Mouse (Mus musculus): ENCODE data around the gene Bach2.
A peak's percentile ranks its signal among the peaks of the same experiment; 100 is the strongest.

Gene Bach2

DNA sequence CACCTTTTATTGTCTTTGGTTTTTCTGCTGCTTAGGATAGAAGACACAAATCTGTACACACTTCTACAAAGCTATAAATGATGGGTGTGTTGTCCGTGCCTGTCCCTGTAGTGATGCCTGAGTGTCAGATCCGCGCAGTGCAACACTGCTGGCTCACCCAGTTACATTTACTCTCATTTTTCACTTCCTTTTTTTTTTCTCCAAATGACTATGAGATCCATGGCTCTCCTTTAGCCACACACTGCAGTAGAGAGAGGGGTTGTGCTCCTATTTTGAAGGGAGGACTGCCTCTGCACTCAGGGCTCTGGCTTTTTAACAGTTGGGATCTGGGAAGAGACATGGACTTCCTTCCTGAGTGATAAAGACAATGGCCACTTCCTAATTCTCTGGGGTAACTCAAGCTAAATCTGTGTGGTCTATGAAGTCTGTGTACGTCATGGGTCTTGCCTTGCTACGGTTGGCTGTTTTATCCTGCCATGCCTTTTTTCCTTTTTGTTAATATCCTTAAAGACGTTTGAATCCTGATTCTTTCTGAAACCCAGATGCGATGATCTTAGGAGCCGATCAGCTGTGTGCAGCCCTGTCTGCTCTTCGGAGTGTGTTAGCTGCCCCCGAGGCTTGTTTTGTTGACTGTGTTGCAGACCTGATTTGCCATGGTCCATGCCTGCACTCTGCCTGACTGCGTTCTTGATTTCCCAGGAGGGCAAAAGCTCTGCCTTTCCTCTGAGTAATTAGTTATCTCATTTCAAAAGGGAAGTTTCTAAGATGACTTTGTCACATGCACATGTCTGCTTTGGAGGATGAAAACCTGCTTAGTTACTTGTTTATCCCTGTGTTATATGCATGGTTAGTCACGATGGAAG lies 120.2 kb downstream of the Bach2 start:
- peak; percentile 56 to 69 for DNase-seq

DNA sequence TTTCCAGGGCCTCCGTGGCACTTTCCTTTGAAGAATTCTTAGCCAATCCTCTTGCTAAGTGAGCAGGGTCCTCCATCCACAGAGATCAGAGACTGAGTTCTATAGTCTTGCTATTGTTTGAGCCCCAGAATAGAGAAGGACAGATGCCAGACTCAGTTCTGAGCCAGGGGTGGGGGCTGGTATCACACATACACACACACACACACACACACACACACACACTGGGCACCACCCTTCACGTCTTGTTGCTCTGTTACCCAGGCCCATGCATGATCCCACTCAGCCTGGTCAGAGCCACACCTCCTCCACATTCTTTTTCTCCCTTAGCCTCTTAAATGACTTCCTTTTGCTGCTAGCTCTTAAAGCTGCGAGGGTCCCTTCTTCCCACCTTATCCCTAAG lies 121.0 kb downstream of the Bach2 start:
- DNase-seq = no peak

DNA sequence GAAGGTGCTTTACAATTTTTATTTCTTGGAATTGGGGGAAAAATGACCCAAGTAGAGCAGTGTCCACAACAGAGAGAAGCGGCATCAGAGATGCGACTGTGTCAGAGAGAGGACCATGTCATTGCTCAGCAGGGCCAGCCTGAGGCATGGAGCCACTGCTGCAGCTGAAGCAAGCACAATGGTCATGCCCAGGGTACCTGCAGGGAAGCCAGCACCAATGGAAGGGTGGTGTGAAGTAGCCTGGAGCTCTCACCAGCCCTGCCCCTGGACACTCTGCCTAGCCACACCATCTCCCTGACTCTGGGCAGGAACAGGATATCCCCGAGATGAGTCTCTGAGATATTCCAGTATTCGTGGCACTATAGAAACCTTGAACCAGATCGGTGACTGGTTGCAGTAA lies 121.9 kb downstream of the Bach2 start:
- no peak for DNase-seq

DNA sequence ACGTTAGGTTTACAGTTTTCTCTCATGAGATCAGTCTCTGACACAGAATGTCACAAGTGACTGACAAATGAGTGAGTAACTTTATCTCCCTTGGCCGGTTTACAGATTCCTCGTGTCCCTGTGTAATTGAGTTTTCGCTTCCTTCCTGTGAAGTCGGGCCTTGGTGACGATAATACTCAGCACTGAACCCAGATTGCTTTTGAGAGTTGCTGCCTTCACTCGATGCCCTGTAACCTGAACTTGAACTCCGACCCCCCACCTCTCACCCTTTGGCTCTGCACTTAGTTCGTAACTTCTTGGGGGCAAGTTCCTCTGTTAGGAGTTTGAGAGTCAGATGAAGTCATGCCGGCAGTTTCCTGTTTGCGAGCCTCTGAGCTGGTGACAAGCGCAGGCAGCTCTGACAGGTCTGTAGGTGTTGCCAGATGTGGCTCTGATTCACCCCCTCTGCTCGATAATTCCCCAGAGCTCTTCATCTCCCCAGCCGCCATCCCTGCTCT lies 124.9 kb downstream of the Bach2 start:
- DNase-seq = no peak

DNA sequence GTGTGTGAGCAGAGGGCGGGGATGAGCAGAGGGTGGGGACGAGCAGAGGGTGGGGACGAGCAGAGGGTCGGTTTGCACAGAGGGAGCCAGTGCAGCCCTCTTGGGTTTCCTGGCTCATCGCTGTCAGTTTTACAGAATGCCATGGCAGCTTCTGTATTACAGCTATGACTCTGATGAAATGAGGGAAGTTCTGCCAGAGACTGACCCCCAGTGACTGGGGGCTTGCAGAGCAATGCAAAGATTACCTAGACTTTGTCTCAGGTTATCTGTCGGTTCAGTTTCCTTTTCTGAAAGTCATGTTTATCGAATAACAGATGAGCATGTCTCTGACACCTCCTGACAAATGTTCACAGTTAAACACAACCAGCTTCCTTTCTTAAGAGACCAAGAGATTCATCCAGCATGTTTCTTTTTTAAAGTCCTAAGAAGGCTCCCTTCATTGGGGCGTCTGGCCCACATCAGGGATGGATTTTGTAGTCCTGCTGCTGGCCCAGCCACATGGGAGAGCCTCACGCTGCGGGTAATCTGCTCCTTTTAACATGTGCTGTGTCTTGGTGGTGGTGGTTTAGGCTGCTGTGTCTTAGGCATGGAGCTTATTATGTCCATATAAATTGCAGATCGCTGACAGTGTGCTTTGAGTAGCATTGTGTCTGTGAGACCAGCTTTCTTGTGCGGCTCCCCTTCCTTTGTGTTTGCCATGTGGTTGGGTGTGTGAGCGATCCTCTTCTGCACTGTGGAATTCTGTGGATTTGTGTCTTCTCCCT lies 126.7 kb downstream of the Bach2 start:
- no peak for DNase-seq

DNA sequence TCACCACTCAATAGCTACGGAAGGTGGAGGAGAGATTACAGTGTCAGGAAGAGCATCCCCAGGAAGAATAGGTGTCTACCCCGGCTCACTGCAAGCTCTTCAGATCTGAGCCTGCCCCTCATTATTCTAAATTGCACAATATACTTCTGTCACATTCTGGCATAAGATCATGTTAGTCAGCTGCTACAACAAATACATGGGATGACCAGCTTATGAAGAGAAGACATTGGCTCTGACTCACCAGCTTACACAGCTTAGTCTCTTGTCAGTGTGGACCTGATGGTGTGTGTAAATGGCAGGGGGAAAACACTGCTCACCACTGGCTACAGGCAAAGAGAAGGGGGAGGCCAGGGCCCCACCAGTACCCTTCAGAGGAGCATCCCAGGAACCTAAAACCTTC lies 127.6 kb downstream of the Bach2 start:
- DNase-seq = no peak

DNA sequence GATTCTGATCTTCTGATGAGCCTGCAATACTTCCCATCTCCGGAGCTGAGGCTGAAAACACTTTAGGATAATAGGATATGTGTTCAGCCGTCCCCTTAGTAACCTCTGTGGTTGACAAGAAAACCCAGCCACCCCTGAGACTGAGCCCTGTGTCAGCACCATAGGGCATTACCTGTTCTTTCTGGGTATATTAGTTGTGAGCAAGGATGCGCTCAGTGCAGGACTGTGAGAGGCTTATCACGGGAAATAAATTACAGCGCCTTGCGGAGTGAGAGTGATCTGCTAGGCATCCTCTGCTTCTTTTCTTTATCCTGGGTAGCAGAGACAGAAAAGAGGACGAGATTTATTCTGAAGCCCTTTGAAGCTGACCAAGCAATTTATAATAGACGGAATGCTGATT lies 129.7 kb downstream of the Bach2 start:
- DNase-seq = no peak

DNA sequence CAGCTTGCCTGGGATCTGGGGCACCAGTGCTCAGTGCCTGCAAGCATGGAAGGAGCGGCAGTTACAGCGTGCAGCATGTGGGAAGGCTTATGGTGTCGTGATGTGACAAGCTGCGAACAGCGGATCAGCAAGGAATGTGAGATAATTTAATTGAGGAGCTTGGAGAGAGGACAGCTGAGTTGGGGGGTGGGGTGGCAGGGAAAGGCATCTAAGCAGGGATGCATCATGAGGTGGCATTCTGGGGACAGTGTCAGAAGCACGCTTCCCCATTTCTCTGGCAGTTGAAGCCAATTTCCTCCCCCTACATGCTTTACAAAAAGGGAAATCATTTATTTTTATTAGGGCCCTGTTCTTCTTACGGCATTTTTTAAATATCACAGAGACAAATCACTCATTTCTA lies 134.5 kb downstream of the Bach2 start:
- DNase-seq = peak; percentile 50 to 59

DNA sequence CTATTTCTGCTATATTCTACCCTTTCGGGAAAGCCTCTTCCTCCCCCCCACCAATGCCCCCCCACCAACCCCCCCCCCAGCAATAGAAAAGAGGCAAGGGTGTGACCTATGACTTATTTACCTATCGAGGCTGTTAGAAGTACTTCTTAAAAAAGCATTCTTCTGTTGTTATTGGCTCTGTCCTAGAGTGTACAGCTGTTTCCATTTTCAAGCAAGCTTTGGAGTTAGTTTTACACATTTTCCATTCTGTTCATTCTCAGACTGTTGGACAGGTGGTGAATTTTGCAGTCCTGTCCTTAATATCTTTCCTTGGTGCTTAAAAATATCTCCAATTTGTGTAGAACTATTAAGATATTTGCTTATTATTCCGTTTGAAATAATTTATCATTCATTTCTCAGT lies 134.9 kb downstream of the Bach2 start:
- DNase-seq = no peak

DNA sequence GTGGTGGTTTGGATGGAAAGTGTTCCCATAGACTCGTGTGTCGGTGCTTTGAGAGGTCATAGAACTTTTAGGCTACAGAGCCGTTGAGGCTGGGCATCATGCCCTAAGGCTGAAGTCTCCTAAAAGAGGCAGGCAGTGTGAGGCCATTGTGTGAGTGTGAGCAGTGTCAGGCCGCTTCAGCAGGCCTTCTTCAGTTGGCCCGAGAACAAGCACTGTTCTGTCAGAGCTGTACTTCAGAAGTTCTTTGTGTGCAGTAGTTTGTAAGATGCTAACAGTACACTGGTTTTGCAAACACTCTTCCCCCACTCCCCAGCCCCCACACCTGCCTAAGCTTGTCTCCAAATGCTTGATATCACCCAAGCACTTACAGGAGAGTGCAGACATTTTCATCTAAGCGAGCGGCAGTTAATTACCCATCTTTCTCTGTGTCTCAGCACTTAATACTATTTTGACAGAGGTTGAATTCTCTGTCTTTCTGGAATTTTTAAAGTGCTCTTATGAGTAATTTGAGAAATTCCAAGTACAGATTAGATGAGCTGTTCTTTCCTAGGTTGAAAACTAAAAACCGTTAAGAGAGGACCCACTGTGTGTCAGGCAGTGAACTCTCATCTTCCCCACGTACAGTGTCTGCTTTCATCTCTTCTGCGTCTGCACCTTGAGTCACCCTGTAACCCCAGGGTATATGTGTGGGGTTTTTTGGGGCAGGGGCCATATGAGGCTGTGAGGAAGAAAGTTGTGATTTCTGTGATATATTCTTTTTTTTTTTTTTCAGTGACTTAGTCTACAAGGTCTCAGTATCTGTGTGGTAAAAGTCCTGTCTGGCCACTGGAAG lies 136.4 kb downstream of the Bach2 start:
- DNase-seq = peak in 1 of 2 experiments; percentile 33

DNA sequence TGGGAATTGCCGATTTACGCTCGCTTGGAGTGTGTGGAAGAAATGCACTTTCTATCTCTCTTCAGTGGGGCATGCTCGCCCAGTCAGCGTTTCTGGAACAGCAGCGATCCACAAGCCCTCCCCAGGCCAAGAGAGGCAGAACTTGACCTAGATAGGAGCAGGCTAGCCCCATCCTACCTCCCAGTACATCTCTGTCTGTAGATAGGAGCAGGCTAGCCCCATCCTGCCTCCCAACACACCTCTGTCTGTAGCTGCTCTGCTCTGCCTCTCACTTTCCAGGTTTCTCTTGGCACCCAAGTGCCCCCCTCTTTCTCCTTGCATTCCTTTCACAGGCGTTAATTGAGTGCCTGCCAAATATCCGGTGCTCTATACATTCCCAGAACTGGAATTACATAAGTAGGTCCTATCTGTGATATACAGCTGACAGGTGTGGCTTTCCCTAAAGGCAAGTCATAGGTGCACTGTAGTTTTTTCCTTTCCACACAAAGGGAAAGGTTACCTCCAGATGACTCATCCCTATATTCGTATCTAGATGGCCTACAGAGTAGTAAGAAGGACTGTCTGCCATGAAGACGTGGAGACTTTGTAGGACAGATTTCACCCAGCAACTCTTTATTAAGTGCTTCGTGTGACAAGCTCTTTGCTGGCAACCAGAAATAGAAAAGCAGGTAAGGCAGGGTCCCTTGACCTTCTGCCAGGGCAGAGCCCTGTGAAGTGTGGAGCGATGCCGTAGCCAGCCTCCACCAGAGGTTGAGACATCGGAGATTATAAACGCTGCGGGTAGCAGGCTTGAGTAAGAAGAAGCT lies 137.3 kb downstream of the Bach2 start:
- no peak for DNase-seq

DNA sequence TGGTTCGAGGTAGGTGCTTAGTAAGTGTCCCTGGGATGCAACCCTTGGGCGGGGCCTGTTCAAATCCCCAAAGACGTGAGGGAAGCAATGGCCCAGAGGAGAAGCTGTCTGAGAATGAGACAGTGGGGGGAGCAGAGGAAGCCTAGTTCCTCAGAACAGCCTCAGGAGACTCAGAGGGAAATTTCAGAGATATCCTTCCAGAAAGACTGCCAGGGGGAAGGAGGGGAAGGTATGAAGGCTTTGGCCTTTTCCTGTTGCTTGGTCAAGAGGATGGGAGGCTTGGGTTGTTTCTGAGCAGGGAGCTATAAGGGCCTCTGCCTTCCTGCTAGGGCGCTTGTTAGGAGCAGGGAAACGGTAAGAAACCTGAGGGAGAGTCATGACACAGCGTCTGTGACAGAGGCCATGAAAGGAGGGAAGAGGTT lies 137.9 kb downstream of the Bach2 start:
- DNase-seq = no peak

DNA sequence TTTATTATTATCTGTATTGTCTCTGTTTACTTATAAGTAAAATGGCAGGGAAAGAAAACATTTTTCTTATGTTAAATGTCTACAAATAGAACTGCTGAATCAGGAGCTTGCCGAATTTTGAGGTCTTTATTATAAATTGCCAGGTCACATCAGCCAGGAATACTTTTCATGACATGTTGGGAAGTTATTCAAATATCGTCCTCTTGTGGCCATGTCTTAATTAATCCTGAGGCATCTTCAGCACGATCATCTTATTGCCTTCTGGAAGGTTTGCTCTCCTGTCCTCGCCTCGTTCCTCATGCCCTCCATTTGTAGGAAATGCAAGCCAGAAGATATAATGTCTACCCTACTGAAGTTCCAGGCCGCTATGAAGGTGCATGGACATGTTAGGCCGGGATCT lies 140.5 kb downstream of the Bach2 start:
- no peak for DNase-seq

DNA sequence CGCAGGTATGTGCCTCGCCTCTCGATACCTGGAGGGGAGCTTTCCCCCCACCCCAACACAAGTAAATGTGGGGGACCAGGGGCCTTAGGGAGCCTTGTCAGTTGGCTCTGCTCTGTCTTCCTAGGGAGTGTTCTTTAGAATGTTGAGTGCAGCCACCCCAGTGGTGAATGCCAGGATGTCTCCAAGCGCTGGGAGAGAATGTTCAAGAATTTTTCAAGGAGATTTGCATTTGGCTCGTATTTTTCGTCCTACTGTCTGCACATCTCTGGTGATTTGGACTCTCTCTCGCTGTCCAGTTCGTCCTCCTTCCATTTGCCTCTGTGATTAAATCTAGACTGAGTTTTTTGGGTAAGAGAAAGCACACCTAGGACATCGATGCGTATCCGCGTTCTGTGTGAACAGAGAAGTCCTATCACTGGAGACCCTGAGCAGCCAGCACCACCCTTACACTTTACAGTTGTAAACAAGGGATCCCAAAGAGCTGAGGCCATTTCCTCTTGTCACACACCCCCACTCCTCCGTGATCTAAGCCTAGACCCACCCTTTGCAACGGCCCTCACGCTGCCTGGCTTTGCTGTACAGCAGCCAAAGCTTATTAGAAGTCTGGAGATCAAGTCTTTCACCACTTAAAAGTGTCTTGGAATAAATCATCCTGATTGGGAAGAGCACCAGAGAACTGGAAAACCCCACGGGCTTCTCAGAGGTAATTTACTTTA lies 143.2 kb downstream of the Bach2 start:
- DNase-seq = no peak

DNA sequence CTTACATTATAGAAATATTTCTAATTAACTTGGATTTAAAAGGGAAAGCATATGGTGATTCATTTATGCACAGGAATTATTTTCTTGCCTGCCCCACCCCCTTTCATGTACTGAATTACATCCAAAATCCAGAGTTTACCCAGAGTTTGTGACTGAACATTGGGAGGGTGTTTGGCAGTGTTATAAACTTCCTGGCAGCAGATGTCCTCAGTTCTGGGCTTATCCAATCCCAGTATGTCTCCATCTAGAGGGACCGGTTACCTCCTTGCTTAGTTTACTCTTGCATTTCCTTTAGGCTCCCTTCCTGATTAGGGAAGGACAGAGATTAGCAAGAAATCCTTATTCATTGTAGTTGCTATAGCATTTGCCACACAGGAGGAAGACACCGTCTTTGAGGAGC lies 146.5 kb downstream of the Bach2 start:
- DNase-seq = no peak

DNA sequence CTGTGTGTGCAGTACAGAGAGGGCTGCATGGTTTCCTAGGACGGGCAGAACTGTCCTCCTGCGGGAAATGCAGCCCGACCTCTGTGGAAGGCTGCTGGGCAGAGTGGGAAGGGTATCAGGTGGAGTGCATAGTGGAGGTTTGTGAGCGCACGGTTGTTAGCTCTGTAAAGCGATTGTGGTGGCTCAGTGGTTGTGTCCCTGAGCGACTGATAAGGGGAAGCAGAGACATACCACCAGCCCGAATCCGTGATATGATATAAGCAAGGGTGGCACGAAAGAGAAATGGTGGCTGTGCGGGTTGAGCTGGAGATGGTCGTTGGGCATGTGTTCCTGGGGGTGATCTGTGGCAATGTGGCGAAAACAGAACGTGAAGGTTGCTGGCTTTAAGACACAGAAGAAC lies 147.0 kb downstream of the Bach2 start:
- DNase-seq = no peak

DNA sequence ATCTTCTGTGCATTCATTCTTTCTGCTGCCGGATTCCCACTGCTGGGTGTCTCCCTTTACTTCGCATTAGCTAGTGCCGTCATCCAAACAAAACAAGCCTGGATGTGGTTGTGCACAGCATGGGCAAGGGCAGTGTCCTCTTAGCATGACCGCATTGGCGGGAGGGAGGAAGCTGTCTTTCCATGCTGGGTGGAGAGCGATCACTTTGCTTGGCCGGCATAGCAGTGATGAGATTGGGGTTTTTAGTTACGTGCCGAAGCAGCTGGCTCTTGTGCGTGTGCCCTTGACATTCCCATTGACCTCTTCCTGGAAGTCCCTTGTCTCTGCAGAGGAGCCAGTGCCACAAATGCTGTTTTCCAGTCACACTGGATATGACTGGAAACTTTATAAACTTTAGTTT lies 147.7 kb downstream of the Bach2 start:
- no peak for DNase-seq

DNA sequence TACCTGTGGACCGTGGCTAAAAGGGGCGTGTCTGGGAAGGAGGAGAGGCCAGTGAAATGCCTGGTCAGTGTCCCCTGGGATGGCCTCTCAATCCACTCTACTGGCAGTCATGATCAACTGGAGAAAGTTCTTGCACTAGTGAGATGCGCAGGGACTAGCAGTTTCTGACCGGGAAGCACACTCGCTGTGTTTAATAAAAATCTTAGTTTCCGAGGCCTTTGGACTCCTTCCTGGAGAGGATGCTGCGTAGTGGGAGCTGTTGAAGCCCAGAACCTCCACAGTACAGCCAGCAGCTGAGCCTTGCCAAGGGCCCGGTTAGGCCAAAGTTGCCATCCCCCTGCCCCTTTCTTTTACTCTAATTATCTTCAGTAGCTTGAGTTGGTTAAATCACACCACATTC lies 148.3 kb downstream of the Bach2 start:
- peak in 1 of 2 experiments; percentile 36 for DNase-seq

DNA sequence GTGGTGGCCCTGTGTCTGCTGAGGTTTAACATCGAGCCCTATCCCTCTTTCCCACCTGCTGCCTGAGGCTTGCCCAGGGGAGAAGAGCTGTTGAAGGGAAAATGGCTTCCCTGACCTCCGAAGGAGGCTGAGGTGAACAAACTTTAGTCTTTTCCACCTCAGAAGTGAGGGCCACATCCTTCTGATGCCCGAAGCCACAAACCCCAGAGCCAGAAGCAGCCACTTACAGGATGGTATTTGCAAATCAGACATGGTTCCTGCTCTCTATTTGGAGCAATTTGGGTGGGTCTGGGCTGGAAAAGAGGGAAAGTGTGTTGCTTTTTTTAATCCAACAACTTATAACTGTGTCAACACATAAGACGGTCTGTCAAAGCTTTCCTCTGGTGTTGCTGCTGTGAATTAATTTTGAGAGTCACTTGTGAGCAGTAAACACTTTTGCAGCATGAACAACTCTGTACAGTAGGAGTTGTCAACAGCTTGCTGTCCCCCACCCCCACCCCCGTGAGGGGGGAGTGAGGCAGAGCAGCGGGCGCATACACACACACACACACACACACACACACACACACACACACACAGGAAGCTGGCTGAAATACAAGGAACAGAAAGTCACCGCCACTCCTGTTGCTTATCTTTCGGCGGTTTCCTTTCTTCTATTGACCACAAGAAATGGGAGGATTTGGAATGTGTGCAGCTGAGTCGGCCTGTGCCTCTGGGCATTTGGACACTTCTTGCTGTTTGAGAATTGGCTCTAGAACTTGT lies 149.1 kb downstream of the Bach2 start:
- DNase-seq = peak; percentile 45 to 61

DNA sequence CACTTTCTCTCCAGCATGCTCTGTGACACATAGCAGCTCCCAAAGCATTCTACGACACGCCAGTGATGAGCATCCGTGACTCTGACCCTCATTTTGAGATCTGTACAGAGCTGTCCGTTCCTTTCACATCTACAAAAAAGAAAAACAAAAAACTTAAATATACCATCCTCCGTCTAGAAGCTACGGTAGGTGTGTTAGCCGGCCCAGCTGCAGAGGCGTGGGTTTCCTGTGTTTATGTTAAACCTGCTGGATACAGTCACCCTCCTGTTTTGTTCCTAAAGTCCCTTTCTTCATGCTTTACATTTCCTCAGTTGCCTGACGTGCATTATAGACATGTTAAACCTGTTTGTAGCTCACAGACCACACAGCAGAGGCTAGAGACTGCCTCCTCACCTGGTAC lies 150.0 kb downstream of the Bach2 start:
- no peak for DNase-seq
